Mouse (Mus musculus): ENCODE data around the gene Ovch2. TPM values are rescaled to one million over a fixed set of nuclear protein-coding genes. Genes with fewer than 3 reads are reported as not detected.

Gene Ovch2
- total RNA-seq, 2 experiments from 2014 or later = not detected

DNA sequence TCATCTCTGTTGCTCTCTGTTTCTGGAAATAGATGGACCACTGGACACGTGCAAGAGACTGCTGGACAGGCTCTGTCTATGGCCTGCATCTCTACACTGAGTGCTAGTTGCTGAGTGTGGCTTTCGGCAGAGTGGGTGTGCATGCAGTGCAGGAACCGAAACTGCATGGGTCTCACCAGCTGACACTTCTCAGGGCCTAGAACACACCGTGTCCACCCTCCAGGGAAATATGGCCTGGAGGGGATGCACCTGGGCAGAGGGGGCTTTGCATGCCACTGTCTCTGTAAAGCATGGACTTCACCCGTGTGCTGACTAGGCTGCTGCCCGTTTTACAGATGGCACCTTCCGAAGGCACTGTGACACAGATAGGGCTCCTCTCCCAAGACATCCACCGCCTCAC is 55.0 kb downstream of the Ovch2 start:
- DNase-seq = no peak
- intact Hi-C loops (cut with DNase I) = loop anchor here (2.0 kb wide), 1 partner anchor 81 kb away; no protein-coding TSS in a partner anchor

DNA sequence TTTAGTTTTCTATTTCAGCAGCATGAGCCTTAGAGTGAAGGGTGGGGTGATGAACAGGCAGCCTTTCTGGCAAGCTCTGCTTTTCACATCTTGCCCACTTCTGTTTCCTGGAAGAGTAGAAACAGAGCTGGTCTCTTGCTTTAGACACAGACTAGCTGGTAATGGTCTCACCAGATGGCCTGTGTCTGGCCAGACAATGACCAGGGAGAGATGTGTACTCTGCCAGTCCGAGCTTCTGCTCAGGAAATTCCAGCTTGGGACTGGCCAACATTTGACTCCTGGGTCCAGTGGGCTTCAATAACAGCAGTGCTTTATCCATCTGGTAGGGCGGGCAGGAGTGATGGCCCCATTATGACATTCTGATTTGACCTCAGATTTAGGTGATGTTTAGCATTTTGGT is 55.9 kb downstream of the Ovch2 start:
- intact Hi-C loops (cut with DNase I) = no loop called here
- no peak for DNase-seq

DNA sequence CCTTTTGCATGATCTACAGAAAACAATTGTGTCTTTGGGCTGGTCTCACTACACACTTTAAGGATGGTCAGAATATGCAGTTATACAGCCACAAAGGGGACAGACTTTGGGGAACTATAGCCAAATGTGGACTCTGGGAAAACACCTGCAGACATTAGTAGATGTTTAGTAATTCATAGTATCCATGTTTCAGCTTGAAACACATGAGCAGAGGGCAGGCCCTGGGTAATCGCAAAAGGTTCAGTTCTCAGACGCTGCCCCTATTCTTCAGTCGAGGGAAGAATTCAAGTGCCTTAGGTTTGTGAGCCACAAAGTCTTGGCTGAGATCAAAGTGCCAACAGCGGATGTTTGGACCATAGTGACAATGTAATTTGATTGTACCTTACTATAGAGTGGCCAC is 56.6 kb downstream of the Ovch2 start:
- DNase-seq = no peak
- intact Hi-C loops (cut with DNase I) = no loop called here

DNA sequence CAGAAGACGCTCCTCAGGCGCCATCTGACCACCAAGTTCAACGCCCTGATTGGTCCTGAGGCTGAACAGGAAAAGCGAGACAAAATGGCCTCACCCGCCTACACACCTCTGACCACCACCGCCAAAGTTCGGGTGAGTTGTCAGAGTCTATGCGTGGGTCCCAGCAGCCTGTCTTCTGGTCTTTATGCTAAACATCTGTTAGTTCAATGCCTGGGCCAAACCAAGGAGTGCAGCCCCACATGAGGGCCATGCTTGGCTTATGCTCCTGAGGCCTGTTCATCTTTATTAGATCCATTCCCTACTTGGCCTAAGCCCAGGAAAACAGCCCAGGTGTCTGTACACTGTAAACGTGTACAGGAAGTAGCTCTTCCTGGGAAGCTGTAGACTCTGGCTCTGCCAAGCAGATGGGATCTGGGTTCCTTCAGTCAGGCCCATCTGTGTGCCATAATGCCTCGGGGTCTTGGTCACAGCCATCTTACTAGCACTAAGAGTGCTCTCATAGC is 58.0 kb downstream of the Ovch2 start:
- no peak for DNase-seq
- intact Hi-C loops (cut with DNase I) = no loop called here

DNA sequence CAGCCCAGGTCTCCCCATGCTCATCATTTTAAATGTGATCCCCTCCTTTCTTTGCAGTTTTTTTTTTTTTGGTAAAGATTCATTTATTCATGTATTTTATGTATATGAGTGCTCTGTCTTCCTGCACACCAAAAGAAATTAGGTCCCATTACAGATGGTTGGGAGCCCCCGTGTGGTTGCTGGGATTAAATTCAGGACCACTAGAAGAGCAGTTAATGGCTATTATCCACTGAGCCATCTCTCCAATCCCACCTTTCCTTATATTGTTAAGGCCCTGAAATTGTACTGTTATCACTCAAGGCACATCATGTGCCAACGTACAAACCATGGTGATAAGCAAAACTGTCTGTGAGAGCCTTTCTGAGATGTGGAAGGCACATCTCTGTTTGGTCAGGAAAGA is 62.3 kb downstream of the Ovch2 start:
- intact Hi-C loops (cut with DNase I) = no loop called here
- DNase-seq = no peak

DNA sequence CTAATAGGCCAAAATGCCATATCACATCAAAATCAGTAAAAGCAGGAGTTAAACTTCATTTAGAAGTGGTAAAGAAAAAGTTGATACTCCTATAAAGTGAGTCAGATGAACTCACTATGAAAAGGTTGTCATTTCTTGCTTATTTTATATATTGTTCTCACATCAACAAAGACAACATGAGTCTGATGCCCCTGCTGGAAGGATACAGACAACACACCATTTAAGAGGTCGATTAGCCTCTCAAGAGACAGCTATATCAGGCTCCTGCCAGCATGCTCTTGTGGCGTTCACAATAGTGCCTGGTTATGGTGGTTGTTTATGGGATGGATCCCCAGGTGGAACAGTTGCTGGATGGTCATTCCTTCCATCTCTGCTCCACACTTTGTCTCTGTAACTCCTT is 67.8 kb downstream of the Ovch2 start:
- DNase-seq = no peak
- intact Hi-C loops (cut with DNase I) = no loop called here

Other genes starting within 250 kb of the Ovch2 start
- 1 to 10 TPM; 1.8 to 2.3 TPM for gene Olfml1, start 233.8 kb downstream of the Ovch2 start, total RNA-seq (2021)
- gene Ppfibp2, start 206.0 kb downstream of the Ovch2 start, total RNA-seq (2021) = 10 to 100 TPM in 1 of 2 experiments, 1 to 10 TPM in 1; 9.4 to 12.0 TPM
- gene 5330417H12Rik, start 176.0 kb downstream of the Ovch2 start, total RNA-seq (2021) = not detected
- gene Cyb5r2, start 43.2 kb downstream of the Ovch2 start, total RNA-seq (2021) = under 1 TPM; 0.23 to 0.30 TPM
- gene Olfr467, start 11.1 kb upstream of the Ovch2 start, total RNA-seq (2021) = not detected
- gene Olfr469, start 24.3 kb upstream of the Ovch2 start, total RNA-seq (2021) = not detected
- gene Olfr470, start 46.3 kb upstream of the Ovch2 start, total RNA-seq (2021) = not detected
- gene Olfr472, start 96.7 kb upstream of the Ovch2 start, total RNA-seq (2021) = not detected
- gene Olfr473, start 129.2 kb upstream of the Ovch2 start, total RNA-seq (2021) = not detected
- gene Olfr474, start 153.4 kb upstream of the Ovch2 start, total RNA-seq (2021) = not detected
- not detected for gene Olfr476, start 163.6 kb upstream of the Ovch2 start, total RNA-seq (2021)
- gene Olfr477, start 185.5 kb upstream of the Ovch2 start, total RNA-seq (2021) = not detected
- not detected for gene Olfr478, start 232.8 kb upstream of the Ovch2 start, total RNA-seq (2021)
- not detected for gene Olfr479, start 249.5 kb upstream of the Ovch2 start, total RNA-seq (2021)